Mouse (Mus musculus) CH12.LX (cell line): ENCODE measurements around the gene Igfbp1. TPM values are rescaled to one million over a fixed set of nuclear protein-coding genes. Genes with fewer than 3 reads are reported as not detected.

Experiments used
- DNase-seq: peaks from one replicate; pipeline ENCODE4 v3.0.0-alpha.2; 2013; ENCODE audit errors: extremely low read depth
- H3K27ac ChIP-seq: 2 replicates; pipeline ENCODE4 v1.5.1; 2012; ENCODE audit warnings: low read depth, mild to moderate bottlenecking, control low read depth, moderate library complexity; ENCODE audit not compliant: insufficient read depth
- H3K27me3 ChIP-seq: replicated peaks from 2 replicates; pipeline ENCODE3; 2012; ENCODE audit warnings: inconsistent platforms
- H3K36me3 ChIP-seq, 2 experiments: replicated peaks in 1 of 2; 2 replicates each; pipeline versions ENCODE3 to v1.6.1; 2012; ENCODE audit warnings: inconsistent platforms in 1 of 2, low read length in 1 of 2, mild to moderate bottlenecking in 1 of 2, mixed read lengths in 1 of 2, moderate library complexity in 1 of 2; ENCODE audit not compliant: control insufficient read depth in 1 of 2, insufficient read depth in 1 of 2
- H3K4me1 ChIP-seq, 2 experiments: 2 replicates each; pipeline ENCODE4 v1.6.1; 2012; ENCODE audit warnings: inconsistent platforms in 1 of 2, moderate library complexity in 1 of 2; ENCODE audit not compliant: insufficient read depth in 2 of 2, control insufficient read depth in 1 of 2
- H3K4me2 ChIP-seq: 2 replicates; pipeline ENCODE4 v1.6.1; 2012; ENCODE audit warnings: low read depth, mild to moderate bottlenecking, control low read depth; ENCODE audit not compliant: poor library complexity, insufficient read depth, severe bottlenecking
- H3K4me3 ChIP-seq, 3 experiments: fragments of 150-350 bp in 1 of 3; sonication (generic) in 1 of 3; replicated peaks in 1 of 3; 2 replicates each; pipeline versions ENCODE3 to v1.5.1; 2011 to 2012; ENCODE audit warnings: low read depth in 2 of 3, low read length in 2 of 3, mild to moderate bottlenecking in 2 of 3, moderate library complexity in 2 of 3, control low read depth in 1 of 3, improper control_type of control experiment in 1 of 3, inconsistent platforms in 1 of 3, mixed read lengths in 1 of 3; ENCODE audit not compliant: poor library complexity in 1 of 3
- H3K79me2 ChIP-seq: replicated peaks from 2 replicates; pipeline ENCODE4 v1.6.1; 2012; ENCODE audit warnings: mild to moderate bottlenecking, moderate library complexity; ENCODE audit not compliant: control insufficient read depth, poor library complexity, insufficient read depth, severe bottlenecking; ENCODE audit errors: extremely low read depth
- H3K9ac ChIP-seq: 2 replicates; pipeline ENCODE4 v1.6.1; 2012; ENCODE audit warnings: low read depth, mild to moderate bottlenecking, control low read depth, moderate library complexity; ENCODE audit not compliant: insufficient read depth
- H3K9me3 ChIP-seq: replicated peaks from 2 replicates; pipeline ENCODE3; 2012; ENCODE audit warnings: low read length, inconsistent platforms, mixed read lengths
- BHLHE40 ChIP-seq: IDR thresholded peaks from 2 replicates; pipeline ENCODE4 v1.6.1; 2011; ENCODE audit warnings: mild to moderate bottlenecking, low read depth, low read length, improper control_type of control experiment
- CHD1 ChIP-seq: IDR thresholded peaks from 2 replicates; pipeline ENCODE4 v1.6.1; 2012; ENCODE audit warnings: low read depth, low read length, improper control_type of control experiment, inconsistent platforms
- CHD2 ChIP-seq: IDR thresholded peaks from 2 replicates; pipeline ENCODE4 v1.6.1; 2011; ENCODE audit warnings: low read length, improper control_type of control experiment
- CTCF ChIP-seq, 2 experiments: IDR thresholded peaks in 1 of 2; conservative IDR thresholded peaks in 1 of 2; 2 replicates each; pipeline ENCODE4 v1.5.1; 2011 to 2012; ENCODE audit warnings: low read depth in 2 of 2, low read length in 2 of 2, improper control_type of control experiment in 1 of 2, inconsistent platforms in 1 of 2, mild to moderate bottlenecking in 1 of 2, moderate library complexity in 1 of 2
- ETS1 ChIP-seq: conservative IDR thresholded peaks from 2 replicates; pipeline ENCODE4 v1.6.1; 2012; ENCODE audit warnings: low read depth, mild to moderate bottlenecking, inconsistent platforms, low read length, improper control_type of control experiment, moderate library complexity
- GABPA ChIP-seq: IDR thresholded peaks from 2 replicates; pipeline ENCODE4 v1.6.1; 2012; ENCODE audit warnings: low read depth, low read length, improper control_type of control experiment, inconsistent platforms; ENCODE audit not compliant: insufficient replicate concordance
- JUN ChIP-seq: IDR thresholded peaks from 2 replicates; pipeline ENCODE4 v1.6.1; 2011; ENCODE audit warnings: low read depth, mild to moderate bottlenecking, low read length, improper control_type of control experiment, moderate library complexity; ENCODE audit not compliant: insufficient read depth
- JUND ChIP-seq: conservative IDR thresholded peaks from 2 replicates; pipeline ENCODE4 v1.6.1; 2011; ENCODE audit warnings: low read depth, low read length, improper control_type of control experiment
- MAZ ChIP-seq: IDR thresholded peaks from 2 replicates; pipeline ENCODE4 v1.6.1; 2012; ENCODE audit warnings: low read depth, mild to moderate bottlenecking, inconsistent platforms, low read length, improper control_type of control experiment, moderate library complexity
- MXI1 ChIP-seq: IDR thresholded peaks from 2 replicates; pipeline ENCODE4 v1.6.1; 2011; ENCODE audit warnings: mild to moderate bottlenecking, low read depth, low read length, improper control_type of control experiment
- NELFE ChIP-seq: IDR thresholded peaks from 2 replicates; pipeline ENCODE4 v1.6.1; 2011; ENCODE audit warnings: low read depth, low read length, improper control_type of control experiment
- NRF1 ChIP-seq: IDR thresholded peaks from 2 replicates; pipeline ENCODE4 v1.6.1; 2014; ENCODE audit warnings: low read depth, mild to moderate bottlenecking, inconsistent platforms, low read length, improper control_type of control experiment, moderate library complexity
- PAX5 ChIP-seq: IDR thresholded peaks from 2 replicates; pipeline ENCODE4 v1.6.1; 2012; ENCODE audit warnings: low read length, inconsistent platforms, mixed read lengths
- POLR2A ChIP-seq: IDR thresholded peaks from 2 replicates; pipeline ENCODE4 v1.6.1; 2011; ENCODE audit warnings: low read depth, mild to moderate bottlenecking, improper control_type of control experiment, low read length
- POLR2AphosphoS2 ChIP-seq: IDR thresholded peaks from 2 replicates; pipeline ENCODE4 v1.6.1; 2011; ENCODE audit warnings: low read depth, low read length, improper control_type of control experiment
- SMC3 ChIP-seq: IDR thresholded peaks from 2 replicates; pipeline ENCODE4 v1.6.1; 2011; ENCODE audit warnings: low read depth, low read length, improper control_type of control experiment
- TBP ChIP-seq: conservative IDR thresholded peaks from 2 replicates; pipeline ENCODE4 v1.6.1; 2011; ENCODE audit warnings: low read depth, low read length, improper control_type of control experiment
- USF2 ChIP-seq: conservative IDR thresholded peaks from 2 replicates; pipeline ENCODE4 v1.6.1; 2011; ENCODE audit warnings: low read depth, low read length, improper control_type of control experiment
- ZC3H11A ChIP-seq: IDR thresholded peaks from 2 replicates; pipeline ENCODE4 v1.6.1; 2012; ENCODE audit warnings: low read depth, mild to moderate bottlenecking, inconsistent platforms, low read length, improper control_type of control experiment
- ZKSCAN1 ChIP-seq: IDR thresholded peaks from 2 replicates; pipeline ENCODE4 v1.6.1; 2012; ENCODE audit warnings: low read depth, inconsistent platforms, low read length, improper control_type of control experiment, borderline replicate concordance
- dilution Hi-C: fragments of 300-500 bp; cut with MboI; formaldehyde crosslinking; loops from 2 replicates; pipeline ENCODE4 v1.14.3; 2020; ENCODE audit warnings: low sequenced_read_pairs; ENCODE audit not compliant: extremely low pct_unique_long_range_greater_than_20kb, extremely low pct_ligation_motif_present
- in situ Hi-C: fragments of 300-500 bp; cut with MboI; formaldehyde crosslinking; loops from 3 replicates; pipeline ENCODE4 v1.14.3; 2019; ENCODE audit warnings: low sequenced_read_pairs, low pct_ligation_motif_present, low pct_unique_long_range_greater_than_20kb, mixed read lengths
- polyA plus RNA-seq: library from polyadenylated mRNA; unstranded; fragments of >175 nt; gene quantifications from 2 replicates; pipeline ENCODE4 v1.2.1, GENCODE M21; 2012; ENCODE audit warnings: low read depth; ENCODE audit not compliant: insufficient read length
- total RNA-seq, 2 experiments: library from RNA; depleted of rRNA; stranded (reverse); fragments of 300-350 nt in 1 of 2; fragments of >200 nt in 1 of 2; gene quantifications; 2 replicates each; pipeline ENCODE4 v1.2.3; 2012 to 2014

Igfbp1 gene
- total and polyA plus RNA-seq, 3 experiments: not detected

DNA sequence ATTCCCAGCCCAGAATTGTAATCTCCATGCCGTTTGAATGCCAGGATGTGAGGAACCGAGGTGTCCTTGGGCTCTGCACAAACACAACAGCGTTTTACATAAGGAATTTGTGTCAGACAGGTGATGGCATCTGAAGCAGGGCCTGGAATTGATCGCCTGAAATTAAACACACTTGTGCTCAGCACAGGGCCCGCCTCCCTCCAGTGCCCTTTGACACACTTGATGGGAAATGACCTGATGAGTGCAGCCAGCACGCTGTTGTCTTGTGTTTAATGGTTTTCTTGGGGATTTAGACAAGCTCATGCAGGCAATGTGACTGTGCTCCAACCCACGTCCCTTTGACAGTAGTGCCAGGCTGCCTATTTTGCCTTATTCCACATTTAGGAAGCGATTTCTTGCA, 10.1 kb upstream of the Igfbp1 start:
- no peak for DNase-seq
- Histone ChIP-seq H3K4me3 (no peak overlapping the region), H3K36me3 (no peaks in the 10 kb centered on the region), H3K4me2 (no peak overlapping the region), H3K9ac (no peak overlapping the region), H3K9me3 (peaks cover 37% of the 10 kb centered on the region), H3K27me3 (peaks cover 29% of the 10 kb centered on the region), H3K27ac (no peak overlapping the region), H3K4me1 (no peaks in the 10 kb centered on the region), H3K79me2 (no peaks in the 10 kb centered on the region)
- TF ChIP-seq SMC3 (no peak), CTCF (conservative IDR thresholded peaks at IDR 0.05 in 1 of 2, IDR thresholded peaks at IDR 0.05 in 1 of 2; ENCODE audit: low read depth in 2 of 2, low read length in 2 of 2) (no peak), GABPA (no peak), TBP (no peak), CHD2 (no peak), BHLHE40 (no peak), ZC3H11A (no peak), ETS1 (no peak), NELFE (no peak), MXI1 (no peak)
- in situ Hi-C loops: no loop called here
- dilution Hi-C loops: no loop called here

DNA sequence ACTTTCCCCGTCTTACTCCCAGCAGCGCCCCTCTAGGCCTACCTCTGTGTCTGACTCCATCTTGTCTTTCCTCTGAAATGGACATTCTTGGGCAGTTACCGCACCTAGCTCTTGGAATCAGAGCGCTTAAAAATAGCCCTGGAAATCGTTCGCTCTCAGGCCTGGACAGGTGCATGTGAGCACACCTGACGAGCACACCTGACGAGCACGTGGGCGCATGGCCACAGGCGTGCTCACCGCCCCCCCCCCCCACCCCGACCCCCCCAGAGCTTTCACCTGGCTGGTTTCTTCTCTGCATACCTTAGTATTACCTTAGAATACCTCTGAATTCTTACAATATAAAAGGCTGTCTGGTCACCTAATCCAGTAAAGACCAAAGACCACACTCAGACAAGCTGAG, 9.1 kb upstream of the Igfbp1 start, which contains the start of gene Gm11985:
TSS of gene Gm11985 (minus strand) at position 101 of the 400 bp plus-strand sequence.
- no peak for DNase-seq
- H3K4me2 ChIP-seq: no peak within 1 kb of the TSS
- H3K27ac ChIP-seq: no peak within 1 kb of the TSS
- H3K79me2 ChIP-seq: no peaks in the 10 kb centered on the region
- H3K9me3 ChIP-seq: peaks cover 45% of the 10 kb centered on the region
- no peaks in the 10 kb centered on the region for H3K4me1 ChIP-seq
- H3K9ac ChIP-seq: no peak within 1 kb of the TSS
- H3K36me3 ChIP-seq: no peaks in the 10 kb centered on the region
- dilution Hi-C loops: no loop called here
- no peak for TF ChIP-seq NELFE
- TF ChIP-seq ZKSCAN1: no peak
- TF ChIP-seq PAX5: no peak
- in situ Hi-C loops: no loop called here
- peaks cover 24% of the 10 kb centered on the region for H3K27me3 ChIP-seq
- no peak within 1 kb of the TSS for H3K4me3 ChIP-seq

DNA sequence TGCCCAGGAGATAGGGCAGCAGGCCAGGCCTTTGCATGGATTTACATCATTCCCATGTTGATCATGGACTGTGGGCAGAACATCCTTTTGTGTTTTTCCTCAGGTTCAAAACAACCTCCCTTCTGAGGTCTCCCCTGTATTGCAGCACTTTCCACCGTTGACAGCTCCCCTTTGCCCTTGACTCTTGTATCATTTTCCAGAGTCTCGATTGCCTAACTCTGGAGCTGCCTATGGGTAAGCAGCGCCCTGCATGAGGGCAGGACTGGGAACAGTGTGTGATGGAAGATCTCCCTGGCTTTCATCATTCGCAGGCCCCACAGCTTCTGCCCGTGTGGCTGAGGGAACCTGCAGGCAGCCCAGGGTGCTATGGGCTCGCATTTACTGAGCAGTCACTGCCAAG, 4.9 kb upstream of the Igfbp1 start:
- DNase-seq: no peak
- Histone ChIP-seq H3K4me1 (no peaks in the 10 kb centered on the region), H3K27ac (no peak overlapping the region), H3K9ac (no peak overlapping the region), H3K4me2 (no peak overlapping the region), H3K79me2 (no peaks in the 10 kb centered on the region), H3K27me3 (peaks cover 10% of the 10 kb centered on the region), H3K9me3 (peaks cover 56% of the 10 kb centered on the region), H3K36me3 (no peaks in the 10 kb centered on the region), H3K4me3 (no peak overlapping the region)
- no peak for TF ChIP-seq ZC3H11A
- TF ChIP-seq NRF1: no peak
- no peak for TF ChIP-seq USF2
- TF ChIP-seq JUND: no peak
- TF ChIP-seq POLR2AphosphoS2: no peak
- no peak for TF ChIP-seq BHLHE40
- no peak for TF ChIP-seq JUN
- no peak for TF ChIP-seq MAZ
- no peak for TF ChIP-seq CHD1
- TF ChIP-seq TBP: no peak
- TF ChIP-seq POLR2A: no peak
- dilution Hi-C loops: no loop called here
- in situ Hi-C loops: no loop called here
